Mouse (Mus musculus) urinary bladder, adult 2 months (tissue): Measurements from ENCODE around the gene Sec13. TPM values are rescaled to one million over a fixed set of nuclear protein-coding genes. Genes with fewer than 3 reads are reported as not detected.
"Not testable (repeated sequence)": the region's sequence is repeated elsewhere in the genome, so short reads cannot be mapped to it uniquely, and the experiment has no call there.

Experiments
- DNase-seq: peaks from one replicate; pipeline ENCODE4 v3.0.0; 2022; ENCODE audit warnings: low spot score
- polyA plus RNA-seq: library from polyadenylated mRNA; depleted of rRNA; stranded (reverse); fragments of >200 nt; gene quantifications from 2 replicates; pipeline ENCODE4 v1.2.3, GENCODE M21; 2012; rRNA removed

Gene Sec13
- polyA plus RNA-seq: 142 and 199 TPM in 2 replicates

GRCm38 (mm10) chr6:113740236-113741217 is at the start of gene Sec13:
TSS of gene Sec13 (minus strand) at chr6:113740743.
- peak; percentile 71 for DNase-seq

GRCm38 (mm10) chr6:113787459-113787968 is 47.0 kb upstream of the Sec13 start:
- no peak for DNase-seq

GRCm38 (mm10) chr6:113785658-113786057 is 45.1 kb upstream of the Sec13 start:
- no peak for DNase-seq

- no peak for DNase-seq
Observed at GRCm38 (mm10) chr6:113778229-113778753, 37.7 kb upstream of the Sec13 start.

GRCm38 (mm10) chr6:113768804-113769203 is 28.3 kb upstream of the Sec13 start:
- DNase-seq: no peak

- no peak for DNase-seq
Observed at GRCm38 (mm10) chr6:113761644-113762043, 21.1 kb upstream of the Sec13 start.

- no peak for DNase-seq
Observed at GRCm38 (mm10) chr6:113749119-113749685, 8.7 kb upstream of the Sec13 start.

- no peak for DNase-seq
Observed at GRCm38 (mm10) chr6:113748351-113748750, 7.8 kb upstream of the Sec13 start.

- no peak for DNase-seq
Observed at GRCm38 (mm10) chr6:113747284-113747683, 6.7 kb upstream of the Sec13 start.

- no peak for DNase-seq
Observed at GRCm38 (mm10) chr6:113745117-113745516, 4.6 kb upstream of the Sec13 start.

- no peak for DNase-seq
Observed at GRCm38 (mm10) chr6:113743111-113743510, 2.6 kb upstream of the Sec13 start.

- DNase-seq: no peak
Observed at GRCm38 (mm10) chr6:113742321-113742720, 1.8 kb upstream of the Sec13 start.

GRCm38 (mm10) chr6:113741425-113741824 is 882 bp upstream of the Sec13 start:
- no peak for DNase-seq

GRCm38 (mm10) chr6:113737318-113738046 is 3.1 kb downstream of the Sec13 start:
- DNase-seq: no peak

- DNase-seq: no peak
Observed at GRCm38 (mm10) chr6:113731296-113731695, 9.2 kb downstream of the Sec13 start.

- no peak for DNase-seq
Observed at GRCm38 (mm10) chr6:113728181-113728580, 12.4 kb downstream of the Sec13 start.

GRCm38 (mm10) chr6:113721061-113721460 is 19.5 kb downstream of the Sec13 start:
- DNase-seq: no peak

- DNase-seq: no peak
Observed at GRCm38 (mm10) chr6:113719878-113720277, 20.7 kb downstream of the Sec13 start, which contains the start of gene Ghrl. TSS of gene Ghrl (minus strand) at chr6:113719880.

- DNase-seq: no peak
Observed at GRCm38 (mm10) chr6:113717541-113717940, 23.0 kb downstream of the Sec13 start.

- DNase-seq: no peak
Observed at GRCm38 (mm10) chr6:113714797-113715196, 25.7 kb downstream of the Sec13 start.

- DNase-seq: no peak
Observed at GRCm38 (mm10) chr6:113714276-113714675, 26.3 kb downstream of the Sec13 start.

GRCm38 (mm10) chr6:113713389-113713788 is 27.2 kb downstream of the Sec13 start:
- DNase-seq: not testable (repeated sequence)
